Mouse (Mus musculus) heart, embryonic 16.5 days (tissue): ENCODE results near the gene Actn1. TPM values are rescaled to one million over a fixed set of nuclear protein-coding genes. Genes with fewer than 3 reads are reported as not detected.

Experiments
- ATAC-seq: fragments of 200-750 bp; cut with Nextera tagmentation; replicated peaks from 2 replicates; pipeline ENCODE4 v1.8.0; 2017; ENCODE audit warnings: moderate number of reproducible peaks; ENCODE audit not compliant: insufficient read depth, low FRiP score; ENCODE audit errors: extremely low read depth
- H3K27ac ChIP-seq: fragments of 300-500 bp; sonication (generic); 2 replicates; pipeline ENCODE4 v1.5.1; 2014; ENCODE audit warnings: mild to moderate bottlenecking, low read length, control low read depth, moderate library complexity
- H3K27me3 ChIP-seq: fragments of 300-500 bp; sonication (generic); 2 replicates; pipeline ENCODE4 v1.6.1; 2014; ENCODE audit warnings: low read length, mixed read lengths; ENCODE audit not compliant: control insufficient read depth, insufficient read depth
- H3K36me3 ChIP-seq: fragments of 300-500 bp; sonication (generic); 2 replicates; pipeline ENCODE4 v1.6.1; 2014; ENCODE audit not compliant: control insufficient read depth, insufficient read depth
- H3K4me1 ChIP-seq: fragments of 300-500 bp; sonication (generic); 2 replicates; pipeline ENCODE4 v1.6.1; 2014; ENCODE audit warnings: low read length, mixed read lengths; ENCODE audit not compliant: control insufficient read depth, insufficient read depth
- H3K4me2 ChIP-seq: fragments of 300-500 bp; sonication (generic); 2 replicates; pipeline ENCODE4 v1.6.1; 2014; ENCODE audit warnings: low read depth, mild to moderate bottlenecking, control low read depth, low read length
- H3K4me3 ChIP-seq: fragments of 300-500 bp; sonication (generic); 2 replicates; pipeline ENCODE4 v1.5.1; 2014; ENCODE audit warnings: mild to moderate bottlenecking, control low read depth, low read length
- H3K9ac ChIP-seq: fragments of 300-500 bp; sonication (generic); 2 replicates; pipeline ENCODE4 v1.6.1; 2014; ENCODE audit warnings: low read length, control low read depth
- H3K9me3 ChIP-seq: fragments of 300-500 bp; sonication (generic); replicated peaks from 2 replicates; pipeline ENCODE4 v1.6.1; 2016; ENCODE audit warnings: low read length; ENCODE audit not compliant: control insufficient read depth
- WGBS: fragments of 180-500 bp; shearing (Covaris S2); extraction: QIAGEN DNeasy Blood & Tissue Kit; methylation state at CpG from one replicate; pipeline ENCODE4 v1.1.7; 2014; 5-methylcytosine and 5-hydroxymethylcytosine counted together
- polyA plus RNA-seq: library from polyadenylated mRNA; unstranded; fragments of >200 nt; fragmentation: Nextera tagmentation; extraction: Ambion mirVana; gene quantifications from 2 replicates; pipeline ENCODE4 v1.2.1, GENCODE M21; 2015

Actn1 gene
- polyA plus RNA-seq, 1 experiment from 2014 or later: 31.0 TPM

DNA sequence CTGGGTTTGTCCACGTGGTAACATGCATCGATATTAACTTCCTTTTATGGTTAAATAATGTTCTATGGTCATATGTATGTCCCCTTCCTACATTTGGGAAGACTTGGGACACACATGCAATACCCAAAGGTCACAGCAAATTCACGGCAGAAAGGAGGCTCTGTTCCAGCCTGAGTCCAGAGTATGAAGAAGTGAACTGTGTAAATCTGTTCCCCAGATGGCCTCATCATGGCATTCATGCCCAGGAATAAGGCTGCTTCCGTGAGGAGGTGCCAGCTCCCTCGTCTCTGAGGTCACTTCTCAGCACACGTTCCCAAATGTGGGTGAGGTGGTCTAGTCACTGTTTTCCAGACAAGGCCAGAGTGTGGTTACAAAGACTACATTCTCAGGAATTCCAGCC is 122.9 kb downstream of the Actn1 start:
- Histone ChIP-seq H3K4me3 (no peak overlapping the region), H3K27me3 (no peaks in the 10 kb centered on the region; the same call in 1 of the 2 replicates), H3K27ac (peak overlapping the region; percentile 92), H3K9me3 (no peaks in the 10 kb centered on the region), H3K4me1 (peaks cover 27% of the 10 kb centered on the region), H3K36me3 (no peaks in the 10 kb centered on the region), H3K9ac (no peak overlapping the region), H3K4me2 (no peak overlapping the region)
- WGBS: 81% methylated on average over 6 of the region's 6 CpGs
- ATAC-seq: no peak

DNA sequence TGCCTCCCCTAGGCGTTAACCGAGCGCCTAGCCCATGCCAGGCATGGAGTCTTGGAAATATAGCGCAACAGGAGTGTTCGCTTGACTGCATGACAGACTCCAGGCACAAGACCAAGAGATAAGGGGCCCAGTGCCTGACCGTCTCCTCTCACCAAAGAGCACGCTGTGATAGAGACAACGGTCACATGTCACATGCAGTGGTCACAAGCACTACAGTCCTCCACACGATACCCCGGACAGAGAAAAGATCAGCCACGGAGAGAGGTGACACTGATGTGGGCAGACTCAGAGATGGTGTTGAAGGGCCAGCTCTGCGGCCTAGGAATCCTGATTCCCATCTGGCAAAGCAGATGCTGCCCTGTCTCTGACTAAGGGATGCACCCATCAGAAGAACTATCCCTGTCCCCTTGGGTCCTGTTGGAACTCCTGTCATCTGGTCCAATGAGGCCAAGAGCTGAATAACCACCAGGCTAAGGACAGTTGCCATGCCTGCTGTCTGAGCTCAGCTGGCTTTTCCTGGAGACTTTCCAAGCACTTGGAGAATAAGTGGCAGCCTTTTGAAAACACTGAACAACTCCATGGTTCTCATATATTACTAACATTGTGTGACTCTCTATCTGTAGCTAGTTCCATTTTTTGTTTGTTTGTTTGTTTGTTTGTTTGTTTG is 123.8 kb downstream of the Actn1 start:
- 26% methylated on average over 12 of the region's 12 CpGs for WGBS
- peak; percentile 78 for ATAC-seq

GRCm38 (mm10) chr12:80135173-80135572 is 125.0 kb downstream of the Actn1 start:
- Histone ChIP-seq H3K9ac (0 out of 2 replicates have a peak overlapping the region, but pooled peaks have one; percentile 6), H3K9me3 (no peaks in the 10 kb centered on the region), H3K36me3 (no peaks in the 10 kb centered on the region), H3K4me2 (no peak overlapping the region), H3K4me3 (no peak overlapping the region), H3K27ac (no peak overlapping the region), H3K4me1 (peaks cover 41% of the 10 kb centered on the region), H3K27me3 (no peaks in the 10 kb centered on the region)
- ATAC-seq: no peak
- WGBS: 88% methylated on average over 8 of the region's 8 CpGs

More for the DNA sequence above, 123.8 kb downstream of the Actn1 start:
- Histone ChIP-seq H3K27me3 (no peaks in the 10 kb centered on the region; the same call in 1 of the 2 replicates), H3K4me2 (peak overlapping the region; percentile 20; the same call in 1 of the 2 replicates), H3K4me1 (peaks cover 34% of the 10 kb centered on the region), H3K27ac (peak overlapping the region; percentile 92), H3K9ac (no peak overlapping the region), H3K9me3 (no peaks in the 10 kb centered on the region), H3K4me3 (no peak overlapping the region), H3K36me3 (no peaks in the 10 kb centered on the region)

DNA sequence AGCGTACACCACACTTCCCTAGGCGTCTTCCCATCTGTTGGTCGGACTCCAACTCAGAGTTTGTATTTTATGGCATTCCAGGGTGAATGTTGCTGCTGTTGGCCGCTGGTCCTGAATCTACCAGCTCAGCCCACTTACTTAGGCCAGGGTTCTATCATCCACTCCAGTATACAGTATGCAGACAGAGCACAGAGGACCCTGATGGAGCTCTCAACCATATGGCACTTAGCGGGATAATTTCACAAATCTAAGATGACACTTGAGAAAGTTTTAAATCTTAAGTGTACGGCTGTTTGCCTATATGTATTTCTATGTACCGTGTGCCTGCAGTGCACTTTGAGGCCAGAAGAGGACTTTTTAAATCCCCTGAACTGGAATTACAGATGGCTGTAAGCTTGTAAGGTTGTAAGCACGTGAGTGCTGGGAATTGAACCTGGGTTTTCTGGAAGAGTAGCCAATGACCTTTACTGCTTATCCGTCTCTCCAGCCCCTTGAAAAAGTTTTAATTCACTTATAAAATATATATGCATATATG is 127.1 kb downstream of the Actn1 start:
- Histone ChIP-seq H3K27me3 (no peaks in the 10 kb centered on the region), H3K36me3 (no peaks in the 10 kb centered on the region), H3K27ac (peak overlapping the region; percentile 99), H3K4me1 (peaks cover 51% of the 10 kb centered on the region), H3K9ac (no peak overlapping the region; the same call in 1 of the 2 replicates), H3K9me3 (no peaks in the 10 kb centered on the region), H3K4me2 (no peak overlapping the region; the same call in 1 of the 2 replicates), H3K4me3 (peak overlapping the region; percentile 69)
- 46% methylated on average over 9 of the region's 9 CpGs for WGBS
- no peak for ATAC-seq

DNA sequence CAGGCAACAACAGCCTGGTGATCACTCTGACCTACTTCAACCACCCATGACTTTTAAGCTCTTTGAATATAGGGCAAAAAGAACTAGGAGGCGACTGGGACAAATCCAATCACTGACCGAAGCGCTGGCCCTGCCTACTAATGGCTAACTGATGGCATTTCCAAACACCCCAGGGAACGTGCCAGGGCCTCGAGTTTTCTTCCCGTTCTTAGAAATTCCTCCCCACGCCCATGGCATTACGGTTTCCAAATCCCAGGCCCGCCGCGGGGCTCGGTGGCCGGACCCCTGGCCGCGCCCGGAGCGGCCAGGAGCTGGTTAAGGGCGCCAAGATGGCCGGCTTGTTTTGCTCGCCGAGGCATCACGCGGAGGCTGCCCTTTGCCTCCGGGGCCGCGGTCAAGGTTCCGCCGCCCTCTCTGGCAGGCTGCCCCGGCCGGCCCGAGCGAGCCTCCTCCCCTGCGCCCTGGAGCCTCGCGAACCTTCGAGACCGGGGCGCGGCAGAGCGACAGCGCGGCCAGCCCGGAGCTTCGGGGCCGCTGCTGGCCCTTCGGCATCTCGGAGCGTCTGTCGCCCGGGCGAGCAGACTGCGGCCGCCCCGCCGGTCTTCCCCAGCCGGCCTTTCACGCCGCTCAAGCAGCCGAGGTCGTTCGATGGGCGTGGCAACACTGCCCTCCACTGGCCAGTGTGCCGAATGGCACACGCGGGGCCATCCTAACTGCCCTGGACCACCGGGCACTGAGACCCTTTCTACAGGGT is 127.7 kb downstream of the Actn1 start:
- H3K27me3 ChIP-seq: no peaks in the 10 kb centered on the region
- no peaks in the 10 kb centered on the region for H3K36me3 ChIP-seq
- H3K9ac ChIP-seq: peak overlapping the region; percentile 93
- peaks cover 49% of the 10 kb centered on the region for H3K4me1 ChIP-seq
- peak overlapping the region; percentile 69 for H3K4me3 ChIP-seq
- peak overlapping the region; percentile 82 for H3K4me2 ChIP-seq
- peak; percentile 78 for ATAC-seq
- H3K9me3 ChIP-seq: no peaks in the 10 kb centered on the region
- under 1% methylated on average over 64 of the region's 66 CpGs for WGBS
- peak overlapping the region; percentile 99 for H3K27ac ChIP-seq

GRCm38 (mm10) chr12:80131359-80132249 is 128.6 kb downstream of the Actn1 start:
- Histone ChIP-seq H3K9ac (peak overlapping the region; percentile 93), H3K27me3 (no peaks in the 10 kb centered on the region), H3K4me1 (peaks cover 41% of the 10 kb centered on the region), H3K36me3 (peaks cover 2% of the 10 kb centered on the region; the same call in 1 of the 2 replicates), H3K4me3 (peak overlapping the region; percentile 69), H3K9me3 (no peaks in the 10 kb centered on the region), H3K27ac (peak overlapping the region; percentile 99), H3K4me2 (peak overlapping the region; percentile 82)
- no peak for ATAC-seq
- 50% methylated on average over 17 of the region's 17 CpGs for WGBS

DNA sequence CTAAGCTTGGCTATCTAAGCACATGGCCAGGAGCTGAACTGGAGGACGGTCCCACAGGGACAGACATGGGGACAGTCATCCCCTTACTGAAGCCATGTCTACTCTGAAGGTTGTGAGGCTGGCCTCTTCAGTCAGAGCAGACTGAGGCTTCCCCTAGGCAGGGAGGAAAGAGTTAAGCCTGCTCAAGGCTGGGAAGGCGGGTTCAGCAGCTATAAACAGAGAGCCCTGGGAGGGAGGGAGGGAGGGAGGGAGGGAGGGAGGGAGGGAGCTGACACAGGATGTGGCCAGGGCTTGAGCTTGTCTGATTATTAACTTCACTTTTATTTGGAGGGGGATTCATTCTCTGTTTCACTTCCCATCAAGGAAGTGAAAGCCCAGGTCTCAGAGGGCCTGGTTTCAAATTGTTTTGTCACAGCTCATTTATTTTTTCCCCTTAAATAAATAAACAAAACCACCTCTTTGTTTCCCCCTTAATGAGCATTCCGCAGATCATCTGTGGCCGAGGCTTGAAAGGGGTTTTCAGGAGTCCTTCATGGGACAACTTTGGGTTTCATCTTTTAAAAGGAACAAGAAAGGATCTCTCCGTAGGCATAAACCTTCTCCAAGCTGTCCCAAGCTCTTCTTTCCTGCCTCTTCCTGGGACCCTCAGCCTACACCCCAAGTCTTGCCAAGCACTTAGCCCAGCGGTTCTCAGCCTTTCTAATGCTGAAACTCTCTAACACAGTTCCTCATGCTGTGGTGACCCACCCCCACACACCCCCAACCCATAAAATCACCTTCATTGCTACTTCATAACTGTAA is 129.4 kb downstream of the Actn1 start:
- Histone ChIP-seq H3K4me1 (peaks cover 33% of the 10 kb centered on the region), H3K27me3 (no peaks in the 10 kb centered on the region), H3K27ac (peak overlapping the region; percentile 99), H3K36me3 (peaks cover 6% of the 10 kb centered on the region), H3K4me2 (peak overlapping the region; percentile 82), H3K4me3 (no peak overlapping the region), H3K9me3 (no peaks in the 10 kb centered on the region), H3K9ac (peak overlapping the region; percentile 53)
- ATAC-seq: peak; percentile 58
- 19% methylated on average over 6 of the region's 6 CpGs for WGBS

GRCm38 (mm10) chr12:80129531-80129930 is 130.6 kb downstream of the Actn1 start:
- Histone ChIP-seq H3K4me1 (peaks cover 30% of the 10 kb centered on the region), H3K27me3 (no peaks in the 10 kb centered on the region), H3K36me3 (peaks cover 8% of the 10 kb centered on the region), H3K9me3 (no peaks in the 10 kb centered on the region), H3K27ac (peak overlapping the region; percentile 63), H3K4me2 (no peak overlapping the region), H3K9ac (no peak overlapping the region), H3K4me3 (no peak overlapping the region)
- 96% methylated on average over 8 of the region's 8 CpGs for WGBS
- ATAC-seq: no peak
